Mouse (Mus musculus) cerebellum, adult 11 months (tissue): Measurements from ENCODE around the gene Gata5.

ENCODE experiments used
- DNase-seq: peaks from one replicate; pipeline ENCODE4 v3.0.0; 2022

Gata5 gene

DNA sequence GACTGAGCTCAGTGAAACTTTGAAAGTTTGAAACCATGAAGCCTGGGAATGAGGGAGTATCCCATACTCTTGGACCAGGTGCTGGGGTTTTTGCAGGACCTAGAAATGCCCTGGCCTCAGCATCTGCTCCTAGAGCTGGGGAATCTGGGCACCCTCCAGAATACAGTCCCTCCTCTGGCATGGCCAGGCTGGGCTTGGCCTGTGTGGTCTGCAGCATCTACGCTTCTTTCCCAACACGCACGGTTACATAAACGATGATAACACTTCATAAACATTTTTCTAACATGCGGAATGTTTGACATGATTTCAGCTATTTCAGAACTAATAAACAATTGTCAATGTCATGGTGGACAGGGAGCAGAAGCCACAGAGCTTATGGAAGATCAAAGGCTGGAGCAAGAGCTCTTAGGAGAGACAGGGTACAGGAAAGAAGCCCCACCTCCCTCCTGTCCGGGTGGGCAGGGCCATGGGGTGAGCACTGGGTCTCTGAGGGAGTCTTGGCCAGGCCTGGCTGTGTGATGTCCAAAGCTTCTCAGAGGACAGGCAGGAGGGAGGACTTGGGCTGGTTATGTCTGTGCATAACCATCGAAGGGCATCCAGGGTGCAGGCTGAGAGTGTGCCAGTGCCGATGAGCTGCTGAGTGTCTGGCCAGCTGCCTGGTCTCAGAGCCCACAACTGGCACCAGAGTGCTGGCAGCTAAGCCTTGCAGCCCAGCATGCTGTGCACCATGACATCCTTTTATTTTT lies 27.9 kb downstream of the Gata5 start:
- no peak for DNase-seq

DNA sequence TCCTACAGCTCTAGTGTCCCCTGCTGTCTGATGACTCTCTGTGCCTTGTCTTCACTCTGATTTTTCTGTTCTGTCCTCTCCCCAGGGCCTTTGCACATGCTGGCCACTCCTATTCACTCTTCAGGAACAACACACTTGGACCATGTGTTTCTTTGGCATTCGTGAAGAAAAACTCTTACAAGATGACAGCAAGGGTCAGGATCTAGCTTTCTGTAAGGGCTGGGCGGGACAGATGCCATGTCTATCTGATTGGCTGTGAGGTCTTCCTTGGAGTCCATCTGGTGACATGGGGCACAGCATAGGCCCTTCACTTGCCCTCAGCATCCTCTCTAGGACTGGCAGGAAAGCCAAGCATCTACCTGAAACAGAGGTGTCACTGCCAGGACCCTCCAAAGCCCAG lies 28.5 kb downstream of the Gata5 start:
- no peak for DNase-seq

DNA sequence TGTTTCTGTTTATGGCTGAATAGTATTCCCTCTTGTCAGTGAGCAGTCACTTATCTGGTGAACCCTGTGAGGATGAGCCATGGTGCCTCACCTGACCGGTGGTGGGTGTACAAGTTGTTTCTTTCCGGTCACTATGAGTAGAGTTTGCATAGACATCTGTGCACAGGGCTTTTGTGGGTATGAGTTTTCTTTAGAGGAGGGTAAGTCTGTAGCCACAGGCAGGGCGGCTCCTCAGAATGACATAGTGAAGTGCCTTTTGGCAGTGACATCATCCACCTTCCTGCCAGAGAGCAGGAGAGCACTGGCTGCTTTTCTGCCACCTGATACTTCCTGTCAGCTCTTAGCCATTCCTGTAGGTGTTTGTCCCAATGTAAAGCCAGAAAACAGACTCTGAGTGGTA lies 29.0 kb downstream of the Gata5 start:
- no peak for DNase-seq

- no peak for DNase-seq
Measured at GRCm38 (mm10) chr2:180304554-180304953, 29.9 kb downstream of the Gata5 start.

DNA sequence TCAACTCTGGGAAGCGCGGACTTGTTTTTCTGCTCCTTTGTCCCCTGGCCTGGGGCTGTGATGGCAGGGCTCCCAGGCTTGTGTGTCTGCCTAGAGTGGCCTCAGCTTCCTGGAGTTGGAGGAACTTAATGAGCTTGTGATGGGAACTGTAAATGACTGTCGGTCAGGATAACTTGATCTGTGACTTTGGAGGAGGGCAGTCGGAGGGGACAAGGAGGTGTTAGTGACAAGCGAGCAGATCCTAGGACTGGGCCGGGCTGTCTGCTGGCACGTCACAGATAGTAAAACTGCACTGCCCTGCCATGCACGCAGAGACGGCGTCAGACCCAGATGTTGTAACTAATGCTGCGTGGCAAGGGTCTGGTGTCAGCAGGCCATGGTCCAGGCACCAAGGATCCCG lies 31.0 kb downstream of the Gata5 start:
- no peak for DNase-seq

DNA sequence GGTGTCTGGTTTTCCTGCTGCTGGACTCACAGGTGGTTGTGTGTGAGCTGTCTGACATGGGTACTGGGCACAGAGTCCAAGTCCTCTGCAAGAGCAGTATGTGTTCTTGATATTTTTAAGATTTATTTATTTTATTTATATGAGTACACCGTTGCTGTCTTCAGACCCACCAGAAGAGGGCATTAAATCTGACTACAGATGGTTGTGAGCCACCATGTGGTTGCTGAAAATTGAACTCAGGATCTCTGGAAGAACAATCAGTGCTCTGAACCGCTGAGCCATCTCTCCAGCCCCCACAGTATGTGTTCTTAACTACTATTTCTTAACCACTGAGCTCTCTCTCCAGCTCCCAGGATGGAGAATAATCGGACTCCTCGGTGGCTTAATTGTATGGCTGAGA lies 32.3 kb downstream of the Gata5 start:
- no peak for DNase-seq

DNA sequence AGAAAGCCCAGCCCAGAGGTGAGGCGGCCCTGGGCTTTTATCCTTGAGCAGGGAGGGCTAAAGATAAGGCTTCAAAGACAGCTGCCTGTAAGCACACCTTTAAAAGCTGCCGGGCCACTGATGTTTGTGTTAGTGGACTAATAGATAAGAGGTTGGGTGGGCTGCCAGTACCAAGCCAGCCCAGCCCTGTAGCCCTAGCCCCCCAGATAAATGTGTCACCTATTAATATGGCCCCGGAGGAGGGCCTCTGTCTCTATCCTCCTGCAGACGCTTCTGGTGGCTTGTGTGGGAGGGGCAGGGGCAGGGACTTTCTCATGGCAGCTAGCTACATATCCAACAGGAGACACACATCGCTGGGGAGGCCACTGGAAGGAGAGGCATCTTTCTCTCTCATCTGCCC lies 33.7 kb downstream of the Gata5 start:
- no peak for DNase-seq

DNA sequence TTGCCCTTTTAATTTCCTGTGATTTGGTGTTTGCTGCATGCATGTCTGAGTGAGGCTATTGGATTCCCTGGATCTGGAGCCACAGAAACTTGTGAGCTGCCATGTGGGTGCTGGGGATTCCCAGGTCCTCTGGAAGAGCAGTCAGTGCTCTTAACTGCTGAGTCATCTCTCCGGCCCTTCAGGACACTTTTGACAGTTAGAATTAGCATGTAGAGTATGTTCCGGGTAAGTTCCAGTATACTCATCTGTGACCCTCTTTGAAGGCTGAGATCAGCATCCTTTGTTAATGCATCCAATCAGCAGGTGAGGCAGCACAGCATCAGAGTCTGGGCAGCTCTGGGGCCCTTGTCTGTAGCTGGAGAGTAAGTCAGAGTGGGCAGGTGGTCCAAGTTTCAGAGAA lies 34.2 kb downstream of the Gata5 start:
- no peak for DNase-seq

GRCm38 (mm10) chr2:180292906-180293305 lies 41.6 kb downstream of the Gata5 start:
- no peak for DNase-seq

DNA sequence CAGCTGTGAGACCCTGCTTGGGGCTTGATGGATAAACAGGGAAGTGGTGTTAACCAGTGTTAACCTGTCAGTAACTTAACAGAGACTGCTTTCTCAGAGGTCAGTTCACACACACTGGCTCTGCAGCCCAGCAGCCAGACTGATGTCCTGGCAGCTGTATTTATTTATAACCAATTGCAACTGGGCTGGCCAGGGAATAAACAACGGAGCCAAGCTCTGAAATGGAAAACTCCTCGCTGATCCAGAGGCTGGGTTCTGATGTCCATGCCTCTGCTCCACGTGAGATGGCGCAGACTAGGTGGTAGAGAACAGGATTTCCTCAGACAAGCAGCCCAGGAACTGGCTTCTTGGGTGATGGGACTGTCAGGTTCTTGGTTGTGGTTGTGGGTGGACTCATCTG lies 42.5 kb downstream of the Gata5 start:
- DNase-seq: no peak

DNA sequence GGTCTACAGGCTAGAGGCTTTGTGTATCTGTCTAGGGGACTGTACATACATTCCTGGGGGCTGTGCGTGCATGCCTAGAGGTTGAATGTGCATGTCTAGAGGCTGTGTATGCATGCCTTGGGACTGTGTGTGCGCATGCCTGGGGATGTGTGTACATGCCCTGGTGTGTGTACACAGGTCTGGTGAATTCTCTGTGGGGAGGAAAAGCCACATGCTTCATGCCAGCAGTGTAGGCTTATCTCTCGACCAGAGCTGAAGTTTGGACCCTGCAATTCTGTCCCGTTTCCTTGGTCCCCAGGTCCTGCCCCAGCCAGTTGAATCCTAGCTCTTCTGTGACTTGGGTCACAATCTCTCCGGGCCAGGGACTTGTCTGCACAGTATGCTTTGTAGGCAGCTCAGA lies 42.9 kb downstream of the Gata5 start:
- no peak for DNase-seq

GRCm38 (mm10) chr2:180290503-180290902 lies 44.0 kb downstream of the Gata5 start:
- no peak for DNase-seq

DNA sequence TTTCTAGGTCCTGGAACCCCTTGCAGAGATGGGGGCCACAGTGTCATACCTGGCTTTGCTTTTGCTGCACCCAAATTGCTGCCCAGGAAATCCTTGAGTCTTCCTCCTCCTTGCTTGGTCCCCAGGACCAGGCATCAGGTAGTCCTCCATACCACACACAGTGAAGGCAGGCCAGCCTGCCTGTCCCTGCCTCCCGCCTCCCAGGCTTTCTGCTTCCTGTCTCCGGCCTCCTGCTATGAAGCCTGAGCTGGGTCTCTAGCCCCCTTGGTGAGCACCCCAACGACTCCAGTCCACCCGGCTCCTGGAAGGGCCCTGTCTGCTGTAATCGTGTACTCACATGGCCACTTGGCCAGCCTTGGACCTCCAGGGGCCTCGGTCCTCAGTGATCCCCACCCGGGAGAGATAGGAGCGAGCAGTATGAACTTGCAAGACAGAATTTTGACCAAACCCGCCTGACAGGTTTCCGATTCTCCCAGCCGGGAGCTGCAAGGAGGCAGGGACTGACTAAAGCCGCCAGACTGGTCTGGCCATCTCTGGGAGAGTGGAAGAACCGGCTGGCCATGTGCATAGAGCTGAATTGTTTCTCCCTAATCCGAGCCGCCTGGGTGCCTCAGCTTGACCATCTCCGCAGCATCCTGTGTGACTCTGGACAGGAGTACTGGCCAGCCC lies 44.9 kb downstream of the Gata5 start, which contains the start of gene Rbbp8nl:
TSS of gene Rbbp8nl (minus strand) at position 440 of the 669 bp plus-strand sequence.
- no peak for DNase-seq

DNA sequence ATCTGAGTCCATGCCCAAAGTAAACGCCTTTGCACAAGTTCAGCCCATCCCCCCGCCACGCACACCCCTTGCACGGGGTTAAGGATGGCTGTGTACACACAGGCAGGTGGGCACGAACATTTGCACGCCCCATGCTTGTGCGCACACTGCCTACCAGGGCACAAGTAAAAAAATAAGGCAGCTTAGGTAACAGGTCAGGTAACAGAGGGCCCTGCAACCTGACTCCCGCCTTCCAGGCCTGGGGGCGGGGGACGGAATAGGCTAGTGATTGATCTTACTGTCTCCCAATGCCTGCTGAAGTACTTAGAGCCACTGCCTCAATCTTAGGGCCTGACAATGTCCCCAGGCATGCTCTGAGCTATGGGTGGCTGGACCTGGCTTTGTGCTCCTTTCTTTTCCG lies 45.5 kb downstream of the Gata5 start:
- no peak for DNase-seq

DNA sequence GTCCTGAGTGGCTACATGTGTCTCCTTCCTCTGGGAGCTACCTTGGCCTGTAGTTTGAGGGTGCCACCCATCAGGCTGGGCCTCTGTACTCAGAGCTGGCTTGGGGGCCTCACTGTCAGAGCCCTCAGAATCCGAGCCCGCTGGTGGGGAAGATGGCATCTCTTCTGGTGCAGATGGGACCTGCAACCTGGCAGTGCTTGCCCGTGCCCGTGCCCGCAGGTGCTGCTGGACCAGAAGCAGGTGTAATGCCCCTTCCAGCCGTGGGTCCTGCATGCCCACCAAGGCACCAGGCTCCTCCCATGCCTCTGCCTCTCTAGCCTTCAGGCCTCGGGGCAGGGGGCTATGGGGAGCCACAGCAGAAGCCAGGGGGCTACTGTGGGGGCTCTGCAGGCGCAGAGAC lies 55.2 kb downstream of the Gata5 start:
- DNase-seq: no peak

DNA sequence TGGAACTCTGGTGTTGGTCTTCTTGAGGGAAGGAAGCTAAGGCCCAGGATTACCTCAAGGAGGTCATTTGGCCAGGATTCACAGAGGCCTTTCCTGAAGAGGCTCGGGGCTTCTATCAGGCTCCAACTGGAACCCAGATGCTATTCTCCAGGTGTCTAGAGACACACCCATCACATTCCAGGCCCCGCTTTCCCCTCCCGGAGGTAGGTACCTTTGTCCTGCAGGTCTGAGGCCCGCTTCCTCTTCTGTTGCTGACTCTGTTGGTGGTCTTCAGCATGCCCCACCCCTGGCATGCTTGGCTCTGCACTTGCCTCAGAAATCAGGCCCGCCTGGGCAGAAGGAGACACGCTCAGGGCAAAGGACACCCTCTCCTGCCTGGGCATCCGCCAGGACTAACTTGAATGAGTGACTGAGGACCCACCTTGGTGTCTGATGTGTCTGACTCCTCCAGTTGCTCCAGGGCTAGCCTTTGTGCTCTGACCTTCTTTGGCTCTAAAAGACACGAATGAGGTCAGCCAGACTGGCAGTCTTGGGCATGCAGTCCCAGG lies 56.7 kb downstream of the Gata5 start:
- DNase-seq: no peak

DNA sequence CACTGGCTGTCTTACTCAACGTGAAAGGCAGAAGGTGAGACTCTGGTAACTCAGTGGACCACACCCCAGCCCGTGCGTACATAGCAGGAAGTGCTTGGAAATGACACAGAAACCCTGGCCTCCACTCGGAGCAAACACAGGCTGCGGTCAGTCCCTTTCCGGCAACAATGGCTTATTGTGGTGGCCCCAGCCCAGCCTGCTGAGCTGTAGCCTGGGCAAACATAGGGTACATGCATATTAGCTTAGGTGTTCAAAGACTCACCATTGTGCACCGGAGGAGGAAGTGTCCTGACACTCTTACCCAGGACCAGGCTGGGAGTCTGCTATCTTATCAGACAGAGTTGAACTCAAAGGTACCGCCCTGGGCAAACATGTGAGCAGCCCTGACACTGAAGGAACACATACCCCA lies 57.6 kb downstream of the Gata5 start:
- DNase-seq: no peak

DNA sequence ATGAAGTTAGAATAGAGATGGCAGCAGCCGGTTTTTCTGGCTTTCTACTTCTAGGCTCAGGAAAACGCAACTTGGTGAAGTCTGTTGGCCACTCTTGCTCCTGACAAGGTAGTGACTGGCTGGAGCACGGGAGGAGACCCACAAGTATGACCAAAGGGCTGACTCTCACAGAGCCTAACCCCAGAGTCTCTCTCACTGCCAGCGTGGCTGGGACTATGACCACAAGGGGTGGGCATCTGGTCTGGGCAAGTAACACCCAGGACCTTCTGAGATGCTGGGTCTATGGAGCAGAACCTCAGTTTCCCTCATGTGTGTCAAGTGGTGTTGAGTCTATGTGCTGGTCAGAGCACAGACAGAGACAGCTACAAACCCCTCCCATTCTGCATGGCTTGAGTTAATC lies 58.1 kb downstream of the Gata5 start:
- DNase-seq: no peak

GRCm38 (mm10) chr2:180275836-180276235 lies 58.7 kb downstream of the Gata5 start:
- peak; percentile 72 for DNase-seq
